Mouse (Mus musculus) bone marrow, adult 2 months (tissue): Measurements from ENCODE around the gene Arhgef10l.

Source experiments
- CTCF ChIP-seq: fragments of 200-500 bp; IDR thresholded peaks from 2 replicates; pipeline ENCODE4 v1.5.1; 2011; ENCODE audit warnings: low read length, control low read depth; ENCODE audit not compliant: control insufficient read depth, insufficient read depth
- POLR2A ChIP-seq: fragments of 200-500 bp; IDR thresholded peaks from 2 replicates; pipeline ENCODE4 v1.6.1; 2011; ENCODE audit warnings: low read depth, mild to moderate bottlenecking, control low read depth, low read length, borderline replicate concordance; ENCODE audit not compliant: control insufficient read depth

DNA sequence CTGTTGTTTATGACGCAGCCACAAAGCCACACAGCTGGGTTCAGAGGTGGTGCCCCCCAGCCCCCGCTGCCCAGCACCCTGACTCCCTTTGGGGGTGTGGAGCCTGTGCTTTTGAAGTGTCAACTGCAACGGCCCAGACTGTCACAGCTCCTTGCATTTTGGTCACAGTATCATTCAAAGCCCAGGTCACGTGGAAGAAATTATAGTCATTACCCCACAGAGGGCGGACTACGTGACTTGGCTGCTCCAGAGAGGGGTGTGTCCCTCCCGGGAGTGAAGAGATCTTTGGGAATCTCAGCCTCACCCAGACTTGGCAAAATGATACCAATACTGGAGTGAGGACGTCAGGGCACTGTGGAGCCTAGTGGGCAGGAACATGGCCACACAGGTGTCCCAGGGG, 190.6 kb downstream of the Arhgef10l start:
- no peak for TF ChIP-seq CTCF
- no peak for TF ChIP-seq POLR2A
